Comparison of ENCODE assay signal across 8 mouse cellular contexts in the genomic region with DNA sequence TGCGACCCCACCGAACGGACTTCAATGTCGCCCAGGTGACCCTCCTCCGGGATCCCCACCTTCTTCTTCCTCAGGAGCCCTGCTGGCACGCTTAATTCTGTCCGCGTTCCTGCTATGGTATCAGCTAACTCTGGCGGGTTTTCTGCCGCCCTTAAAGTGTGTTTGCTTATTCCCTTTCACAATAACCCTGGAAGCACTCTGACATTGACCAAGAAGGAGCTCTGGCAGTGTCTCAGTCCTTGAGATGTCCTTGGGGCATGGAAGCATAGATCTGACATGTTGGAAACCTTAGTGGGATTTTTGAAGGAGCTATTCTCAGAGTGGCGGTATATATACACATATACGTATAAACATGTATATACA. TPM values are rescaled to one million over a fixed set of nuclear protein-coding genes. Genes with fewer than 3 reads are reported as not detected.
DNase-seq lines count a peak whose midpoint lies in the region; ATAC-seq and TF ChIP-seq lines count a peak whose summit lies in the region.

No protein-coding gene starts in this region.

- peak overlapping the region; percentile 63 for H3K4me3 ChIP-seq in lung, postnatal 0 days (ENCODE audit: low read depth, low read length)
- peak overlapping the region; percentile 89 for H3K4me3 ChIP-seq in embryonic facial prominence, embryonic 15.5 days (replicated peaks)
- peak overlapping the region; percentile 93 for H3K4me3 ChIP-seq in intestine, postnatal 0 days (ENCODE audit: low read depth, low read length)
- H3K4me3 ChIP-seq in olfactory bulb, adult 2 months (ENCODE audit: insufficient read depth, low read depth, low read length): peak overlapping the region; percentile 84

- WGBS in lung, postnatal 0 days: 3% methylated on average over 11 of the region's 12 CpGs
- 3% methylated on average over 12 of the region's 12 CpGs for WGBS in embryonic facial prominence, embryonic 15.5 days
- 3% methylated on average over 12 of the region's 12 CpGs for WGBS in intestine, postnatal 0 days
- 1% methylated on average over 12 of the region's 12 CpGs for whole genome bisulfite sequencing in olfactory bulb, adult 2 months

- H3K27me3 ChIP-seq in lung, postnatal 0 days (replicated peaks; ENCODE audit: insufficient read depth, low read length): no peaks in the 10 kb centered on the region
- H3K27me3 ChIP-seq in embryonic facial prominence, embryonic 15.5 days: no peaks in the 10 kb centered on the region
- H3K27me3 ChIP-seq in intestine, postnatal 0 days (replicated peaks; ENCODE audit: control insufficient read depth, insufficient read depth, low read length): no peaks in the 10 kb centered on the region

- ATAC-seq in lung, postnatal 0 days: peak; percentile 68
- ATAC-seq in embryonic facial prominence, embryonic 15.5 days (ENCODE audit: insufficient number of reproducible peaks, low FRiP score, low TSS enrichment, low read depth): peak; percentile 12; the same call in 1 of the 2 replicates
- peak; percentile 26 for ATAC-seq in intestine, postnatal 0 days

- H3K27ac ChIP-seq in lung, postnatal 0 days (ENCODE audit: low read length): peak overlapping the region; percentile 51
- 0 out of 2 replicates have a peak overlapping the region, but pooled peaks have one; percentile 36 for H3K27ac ChIP-seq in embryonic facial prominence, embryonic 15.5 days (replicated peaks)
- H3K27ac ChIP-seq in intestine, postnatal 0 days (ENCODE audit: low read depth, low read length): peak overlapping the region; percentile 75
- H3K27ac ChIP-seq in olfactory bulb, adult 2 months (ENCODE audit: insufficient read depth, low read depth, low read length): peak overlapping the region; percentile 58; the same call in 1 of the 2 replicates

- peak overlapping the region; percentile 75; the same call in 1 of the 2 replicates for H3K9ac ChIP-seq in lung, postnatal 0 days (replicated peaks; ENCODE audit: low read depth)
- H3K9ac ChIP-seq in embryonic facial prominence, embryonic 15.5 days: peak overlapping the region; percentile 42
- H3K9ac ChIP-seq in intestine, postnatal 0 days (ENCODE audit: low read depth, low read length): peak overlapping the region; percentile 82

- H3K4me1 ChIP-seq in lung, postnatal 0 days (ENCODE audit: insufficient read depth, low read depth, low read length): peaks cover 4% of the 10 kb centered on the region; the same call in 1 of the 2 replicates
- peaks cover 25% of the 10 kb centered on the region for H3K4me1 ChIP-seq in embryonic facial prominence, embryonic 15.5 days
- 0 out of 2 replicates have a peak, but pooled peaks cover 2% of the 10 kb centered on the region for H3K4me1 ChIP-seq in intestine, postnatal 0 days (replicated peaks; ENCODE audit: control insufficient read depth, insufficient read depth, low read length)
- peaks cover 3% of the 10 kb centered on the region for H3K4me1 ChIP-seq in olfactory bulb, adult 2 months (ENCODE audit: control insufficient read depth, insufficient read depth, low read length)

- DNase-seq in lung, postnatal 0 days (ENCODE audit: low spot score): peak; percentile 76
- no peak for DNase-seq in lung, postnatal 25 days (ENCODE audit: low spot score)
- no peak for DNase-seq in thymus, postnatal 36 days
- no peak for DNase-seq in gastrocnemius, postnatal 25 days
- no peak for DNase-seq in ovary, postnatal 10 days (ENCODE audit: low spot score)

- TF ChIP-seq CTCF in lung, postnatal 0 days (IDR thresholded peaks at IDR 0.05): no peak
- TF ChIP-seq CTCF in intestine, postnatal 0 days (IDR thresholded peaks at IDR 0.05; ENCODE audit: low read depth): no peak
- no peak for TF ChIP-seq CTCF in olfactory bulb, adult 2 months (IDR thresholded peaks at IDR 0.05; ENCODE audit: insufficient read depth, low read depth, low read length)

- peaks cover 9% of the 10 kb centered on the region; the same call in 1 of the 2 replicates for H3K36me3 ChIP-seq in lung, postnatal 0 days (ENCODE audit: insufficient read depth, low read length)
- peaks cover 4% of the 10 kb centered on the region; the same call in 1 of the 2 replicates for H3K36me3 ChIP-seq in embryonic facial prominence, embryonic 15.5 days
- peaks cover 10% of the 10 kb centered on the region for H3K36me3 ChIP-seq in intestine, postnatal 0 days (ENCODE audit: control insufficient read depth, insufficient read depth)

- no peak for TF ChIP-seq EP300 in lung, postnatal 0 days (IDR thresholded peaks at IDR 0.05)

- H3K9me3 ChIP-seq in lung, postnatal 0 days (ENCODE audit: low read length): no peaks in the 10 kb centered on the region
- H3K9me3 ChIP-seq in embryonic facial prominence, embryonic 15.5 days (replicated peaks): no peaks in the 10 kb centered on the region
- no peaks in the 10 kb centered on the region for H3K9me3 ChIP-seq in intestine, postnatal 0 days (ENCODE audit: control insufficient read depth)

- no peak for TF ChIP-seq POLR2A in olfactory bulb, adult 2 months (IDR thresholded peaks at IDR 0.05; ENCODE audit: insufficient read depth, low read depth, low read length)

- peak overlapping the region; percentile 78 for H3K4me2 ChIP-seq in lung, postnatal 0 days (replicated peaks; ENCODE audit: low read depth, low read length)
- peak overlapping the region; percentile 75 for H3K4me2 ChIP-seq in embryonic facial prominence, embryonic 15.5 days (replicated peaks)
- H3K4me2 ChIP-seq in intestine, postnatal 0 days (replicated peaks; ENCODE audit: low read depth): peak overlapping the region; percentile 85

RNA-seq across cellular contexts. Expression of gene Dip2a, which starts 0.4 kb away (rescaled TPM):
- 7.2 and 8.1 TPM in 2 replicates for polyA plus RNA-seq in lung, postnatal 0 days (2015; fragmentation: Nextera tagmentation; extraction: Ambion mirVana)
- 13.5 and 14.1 TPM in 2 replicates for polyA plus RNA-seq in embryonic facial prominence, embryonic 15.5 days (2015; fragmentation: Nextera tagmentation; extraction: Ambion mirVana)
- polyA plus RNA-seq in intestine, postnatal 0 days (2015; fragmentation: Nextera tagmentation; extraction: Ambion mirVana): 5.0 and 6.3 TPM in 2 replicates
- not detected in 2 replicates for polyA plus RNA-seq in olfactory bulb, adult 2 months (2012; ENCODE audit: insufficient read depth, insufficient read length, low replicate concordance, missing spikeins)
- 1 to 10 TPM; 4.7 to 5.5 TPM for total RNA-seq in gastrocnemius, postnatal 25 days (2021)

Comparison
In these comparisons a context has a peak if more than half of its experiments do, and no peak if none do; other contexts are left out.
1. ATAC-seq: peak in every context shown above with its lines; median percentile 68 in lung, postnatal 0 days; 26 in intestine, postnatal 0 days; 12 in embryonic facial prominence, embryonic 15.5 days.